Mouse (Mus musculus): ENCODE results near the gene Tmem59.

Tmem59 gene

DNA sequence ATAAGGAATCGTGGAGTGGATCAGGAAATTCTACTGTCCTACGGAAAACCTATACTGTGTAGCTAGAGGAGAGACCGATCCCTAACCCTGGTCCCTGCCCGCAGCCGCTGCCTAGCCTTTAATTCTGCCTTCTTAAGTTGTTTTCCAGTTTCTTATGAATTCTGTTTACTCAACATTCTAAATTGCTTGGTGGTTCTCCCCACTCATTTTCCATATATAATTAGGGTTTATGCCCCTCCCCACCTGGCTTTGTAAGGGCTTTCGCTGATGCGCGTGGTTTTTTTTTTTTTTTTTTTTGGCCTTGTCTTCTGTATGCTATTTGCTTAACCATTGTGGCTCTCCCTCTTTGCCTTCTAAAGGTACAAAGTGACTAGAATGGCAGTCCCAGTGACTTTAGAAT lies 1.4 kb downstream of the Tmem59 start:
- peak; percentile 12 for DNase-seq (ENCODE audit: low read depth, low spot score)

DNA sequence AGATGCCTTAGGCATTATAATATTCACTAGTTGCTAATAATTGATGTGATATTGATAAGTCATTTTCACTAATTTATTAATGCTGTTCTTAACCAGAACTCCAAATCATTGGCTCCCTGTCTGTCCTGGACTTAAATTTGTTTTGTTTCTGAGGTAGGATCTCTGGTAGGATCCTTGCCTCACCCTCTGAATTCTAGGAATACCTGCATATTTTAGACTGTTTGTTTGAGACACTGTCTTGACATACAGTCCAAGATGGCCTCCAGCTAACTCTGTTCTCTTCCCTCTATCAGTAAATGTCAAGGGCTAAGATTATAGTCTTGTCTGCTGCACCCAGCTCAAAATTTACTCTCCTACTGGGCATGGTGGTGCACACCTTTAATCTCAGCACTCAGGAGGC lies 2.5 kb downstream of the Tmem59 start:
- no peak for DNase-seq (ENCODE audit: low read depth, low spot score)

DNA sequence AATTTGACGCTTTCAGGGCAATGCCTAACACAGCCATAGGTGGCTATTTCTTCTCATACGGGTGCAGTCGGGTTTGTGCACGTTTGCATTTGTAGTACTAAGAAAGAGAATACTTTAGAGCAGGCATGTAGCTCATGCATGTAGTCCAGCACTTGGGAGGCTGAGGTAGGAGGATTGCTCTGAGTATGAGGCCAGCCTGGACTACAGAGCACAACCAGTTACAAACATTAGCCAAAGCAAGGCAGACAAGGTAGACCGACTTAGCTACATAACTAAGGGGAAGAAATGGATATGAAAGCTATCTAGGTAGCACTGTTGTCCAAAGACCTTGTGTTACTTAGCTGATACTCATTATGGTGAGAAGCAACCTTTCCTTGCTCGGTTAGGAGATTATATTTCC lies 3.7 kb downstream of the Tmem59 start:
- DNase-seq (ENCODE audit: low read depth, low spot score), result no peak

DNA sequence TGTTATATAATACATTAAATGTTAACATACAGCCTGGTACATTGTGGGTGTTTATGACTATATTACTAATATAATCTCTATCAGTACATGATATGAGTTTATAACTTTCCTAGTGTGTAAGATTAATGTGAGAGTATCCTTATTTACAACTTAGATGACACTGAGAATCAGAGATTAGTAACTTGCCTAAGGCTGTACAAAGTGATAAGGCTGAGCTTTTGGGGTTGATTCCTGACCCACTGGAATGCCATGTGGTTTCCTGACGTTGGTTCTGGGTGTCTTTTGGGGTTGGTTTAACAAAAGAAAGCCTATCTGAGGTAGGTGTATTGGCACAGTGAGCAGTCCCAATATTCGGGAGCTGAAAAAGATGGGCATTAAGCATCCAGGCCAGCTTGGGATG lies 4.6 kb downstream of the Tmem59 start:
- no peak for DNase-seq (ENCODE audit: low read depth, low spot score)

DNA sequence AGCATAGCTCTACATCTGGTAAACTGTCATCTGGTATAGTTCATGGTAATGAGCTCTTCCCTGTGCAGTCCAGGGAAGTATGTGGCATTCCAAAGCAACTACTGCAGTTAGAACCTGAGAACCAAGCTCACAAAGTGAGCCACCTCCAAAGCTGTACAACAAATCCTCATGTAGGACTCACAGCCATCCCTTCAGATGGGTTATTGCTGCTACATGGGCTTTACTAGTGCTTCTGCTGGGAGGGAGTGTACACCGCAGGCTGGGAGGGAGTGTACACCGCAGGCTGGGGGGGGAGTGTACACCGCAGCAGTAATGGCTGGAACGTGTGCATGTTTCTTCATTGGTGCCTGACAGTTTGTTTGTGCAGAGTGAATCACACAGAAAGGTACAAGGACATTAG lies 5.0 kb downstream of the Tmem59 start:
- DNase-seq (ENCODE audit: low read depth, low spot score), result no peak

DNA sequence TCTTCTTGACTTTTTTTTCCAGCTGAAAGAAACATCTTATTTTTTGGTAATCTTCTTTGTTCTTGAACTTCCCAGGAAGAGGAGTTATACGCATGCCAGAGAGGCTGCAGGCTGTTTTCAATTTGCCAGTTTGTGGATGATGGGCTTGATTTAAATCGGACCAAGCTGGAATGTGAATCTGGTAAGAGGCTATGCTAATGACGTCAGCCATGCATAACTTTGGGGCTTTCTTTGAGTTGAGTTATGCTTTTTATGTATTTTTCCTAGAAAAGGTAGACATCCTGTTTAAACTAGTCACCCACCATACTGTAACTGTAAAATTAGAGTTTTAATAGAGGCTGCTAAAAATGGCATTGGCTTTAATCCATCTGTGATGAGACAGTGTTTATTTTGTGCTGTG lies 7.5 kb downstream of the Tmem59 start:
- DNase-seq (ENCODE audit: low read depth, low spot score), result no peak

DNA sequence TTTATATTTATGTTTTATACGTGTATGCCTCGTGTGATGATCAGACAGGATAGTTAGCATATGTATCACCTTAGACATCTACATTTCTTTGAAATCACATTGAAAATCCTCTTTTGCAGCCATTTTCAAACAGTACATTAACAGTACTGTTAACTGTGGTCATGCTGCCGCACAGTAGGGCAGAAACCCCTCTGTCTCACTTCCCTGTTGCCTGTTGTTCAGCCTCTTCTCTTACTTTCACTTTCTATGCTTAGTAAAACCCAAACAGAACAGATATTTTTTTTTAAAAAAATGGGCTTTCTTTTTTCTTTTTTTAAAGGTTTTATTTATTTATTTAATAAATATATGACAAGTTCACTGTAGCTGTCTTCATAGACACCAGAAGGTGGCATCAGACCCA lies 15.6 kb downstream of the Tmem59 start:
- no peak for DNase-seq (ENCODE audit: low read depth, low spot score)

DNA sequence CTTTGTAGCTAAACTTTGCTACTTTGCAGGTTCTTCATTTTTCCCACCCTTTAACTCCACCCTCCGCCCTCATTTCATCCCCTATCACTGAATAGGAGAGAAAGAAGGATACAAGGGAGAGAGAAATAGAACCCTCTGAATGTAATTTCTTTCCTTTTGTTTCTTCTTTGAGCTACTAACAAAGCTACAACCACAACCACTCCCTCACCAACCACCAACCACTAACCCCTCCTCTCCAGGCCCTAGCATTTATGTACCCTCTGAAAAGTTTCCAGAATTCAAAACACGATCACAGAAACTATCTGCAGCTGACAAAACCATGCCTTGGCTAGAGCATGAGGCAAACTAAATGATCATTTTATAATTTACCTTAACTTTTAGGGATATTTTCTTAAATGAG lies 18.3 kb downstream of the Tmem59 start:
- no peak for DNase-seq (ENCODE audit: low read depth, low spot score)

DNA sequence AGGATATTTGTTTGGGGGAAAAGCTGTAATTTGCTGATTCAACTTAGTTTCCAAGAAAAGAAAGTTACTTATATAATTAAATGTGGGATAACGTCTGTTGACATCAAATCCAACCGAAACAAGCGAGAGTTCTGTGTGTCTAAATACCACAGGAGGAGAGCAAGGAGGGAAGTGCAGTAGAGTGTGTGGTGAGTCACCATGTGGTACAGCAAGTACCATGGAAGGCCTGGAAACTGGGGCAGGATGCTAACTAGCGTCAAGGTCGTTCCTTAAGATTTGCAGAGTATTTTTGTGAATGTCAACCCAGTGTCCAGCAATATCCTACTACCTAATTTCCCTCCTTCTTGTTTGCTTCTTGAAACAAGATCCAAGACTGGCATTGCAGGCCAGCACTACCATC lies 19.9 kb downstream of the Tmem59 start:
- peak; percentile 70 for DNase-seq (ENCODE audit: low read depth, low spot score)

DNA sequence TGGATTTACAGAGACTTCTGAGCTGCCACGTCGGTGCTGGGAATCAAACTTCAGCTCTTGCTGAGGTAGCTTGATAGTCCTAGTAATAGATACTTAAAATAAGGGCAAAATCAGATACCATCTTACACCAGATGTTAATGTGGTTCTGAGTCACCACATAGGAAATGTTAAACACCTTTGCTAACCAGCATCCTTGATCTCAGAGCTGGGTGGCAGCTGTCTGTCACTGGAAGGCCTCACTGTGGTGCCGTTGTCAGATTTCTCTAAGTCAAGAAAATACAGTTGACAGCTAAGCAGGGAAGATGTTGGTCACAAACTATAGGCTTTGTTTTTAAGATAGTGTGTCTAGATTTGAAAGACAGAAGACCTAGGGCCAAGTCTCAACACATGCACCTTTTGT lies 23.6 kb downstream of the Tmem59 start:
- DNase-seq (ENCODE audit: low read depth, low spot score), result no peak

DNA sequence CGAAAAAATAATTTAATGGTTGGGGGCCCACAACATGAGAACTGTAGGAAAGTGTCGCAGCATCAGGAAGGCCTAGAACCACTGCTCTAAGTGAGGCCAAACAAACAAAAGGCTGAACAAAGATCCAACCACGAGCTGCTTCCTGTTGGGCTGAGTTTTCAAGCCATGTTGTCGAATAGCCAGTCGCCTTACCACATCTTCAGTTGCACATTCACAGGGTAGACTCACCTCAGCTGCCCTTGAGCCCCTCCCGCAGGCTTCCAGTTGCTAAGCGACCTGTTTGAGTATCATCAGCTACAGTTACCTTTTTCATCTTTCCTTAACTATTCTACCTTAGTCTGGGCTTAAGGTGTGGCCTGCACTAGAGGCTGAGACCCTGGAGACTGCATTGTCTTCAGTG lies 24.8 kb downstream of the Tmem59 start:
- no peak for DNase-seq (ENCODE audit: low read depth, low spot score)

DNA sequence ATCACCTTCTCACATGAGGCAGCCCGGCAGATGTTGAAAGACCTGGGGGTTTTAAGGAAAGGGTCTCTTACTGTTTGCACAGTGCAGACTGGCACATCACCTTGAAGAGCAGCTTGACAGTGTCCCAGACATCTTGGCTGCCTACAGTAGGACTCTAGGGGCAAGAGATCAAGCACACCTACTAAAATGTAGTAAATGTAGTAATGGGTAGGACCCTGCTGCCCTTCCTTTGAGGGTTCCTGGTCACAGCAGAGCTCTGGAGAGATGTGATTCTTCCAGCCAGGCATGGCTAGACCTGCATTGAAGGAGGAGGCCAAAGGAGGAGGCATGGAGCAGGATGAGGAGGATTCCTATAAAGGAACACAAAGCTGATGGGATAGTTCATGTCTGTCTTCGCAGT lies 28.8 kb downstream of the Tmem59 start:
- DNase-seq (ENCODE audit: low read depth, low spot score), result no peak

DNA sequence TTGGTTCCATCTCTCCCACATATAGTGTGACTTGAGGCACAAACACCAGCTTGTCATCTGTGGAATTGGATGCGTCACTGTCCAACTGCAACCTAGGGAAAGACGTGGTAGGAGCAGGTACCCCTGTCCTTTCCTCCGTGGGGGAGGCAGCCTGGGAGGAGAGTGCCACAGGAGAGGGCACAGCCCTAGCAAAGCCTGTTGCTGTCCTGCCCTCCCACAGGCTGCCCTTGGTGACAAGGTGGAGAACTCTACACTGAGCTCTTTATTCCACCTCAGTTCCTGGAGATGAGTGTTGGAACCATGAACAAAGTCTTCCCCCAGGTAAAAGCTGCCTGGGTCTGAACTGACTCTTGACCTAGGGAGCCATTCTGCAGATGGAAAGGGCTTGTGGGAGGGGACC lies 30.7 kb downstream of the Tmem59 start, which contains the start of gene Ldlrad1:
Gene Ldlrad1 (plus strand): TSS at position 301 of the 400 bp plus-strand sequence.
- no peak for DNase-seq (ENCODE audit: low read depth, low spot score)

DNA sequence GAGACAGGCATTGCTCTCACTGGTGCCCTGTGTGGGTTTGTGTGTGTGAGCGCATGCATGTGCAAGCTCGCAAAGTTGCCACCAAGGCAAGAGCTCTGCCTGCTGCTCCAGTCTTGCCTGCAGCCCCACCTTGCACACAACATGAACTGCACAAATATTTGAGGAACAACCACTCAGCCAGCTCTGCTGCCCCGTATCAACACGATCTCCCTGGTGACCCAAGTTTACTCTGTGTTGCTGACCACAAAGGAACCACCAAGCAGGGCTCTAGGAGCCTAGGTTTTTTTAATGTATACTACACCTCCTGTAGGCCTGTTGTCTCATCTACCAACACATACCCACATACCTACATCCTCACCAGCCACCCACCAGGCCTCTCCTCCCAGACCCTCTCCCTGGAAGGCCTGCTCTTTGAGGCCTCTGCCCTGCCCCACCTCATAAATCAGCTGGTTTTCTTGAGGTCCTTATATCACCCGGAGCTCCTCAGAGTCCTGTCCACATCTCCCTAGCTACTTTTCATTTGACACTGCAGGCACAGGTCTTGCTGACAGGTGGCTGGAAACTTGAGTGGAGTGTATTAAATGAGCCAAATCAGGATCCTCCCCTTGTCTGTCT lies 32.4 kb downstream of the Tmem59 start:
- DNase-seq (ENCODE audit: low read depth, low spot score), result no peak

DNA sequence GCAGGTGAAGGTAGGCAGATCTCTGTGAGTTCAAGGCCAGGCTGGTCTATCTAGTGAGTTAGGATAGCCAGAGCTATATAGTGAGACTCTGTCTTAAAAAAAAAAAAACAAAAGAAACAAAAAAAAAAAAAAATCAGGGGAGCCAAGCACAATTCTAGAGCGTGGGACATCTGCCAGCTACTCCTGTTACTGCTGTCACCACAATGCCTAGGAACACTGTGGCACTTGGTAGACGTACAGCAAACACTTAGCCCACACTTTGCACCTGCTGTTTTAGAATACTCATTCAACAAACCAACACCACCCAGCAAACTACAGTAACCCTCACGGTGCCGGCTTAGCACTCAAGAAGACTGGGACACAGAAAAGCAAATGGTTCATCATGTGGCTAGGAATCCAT lies 33.3 kb downstream of the Tmem59 start:
- DNase-seq (ENCODE audit: low read depth, low spot score), result peak; percentile 64

DNA sequence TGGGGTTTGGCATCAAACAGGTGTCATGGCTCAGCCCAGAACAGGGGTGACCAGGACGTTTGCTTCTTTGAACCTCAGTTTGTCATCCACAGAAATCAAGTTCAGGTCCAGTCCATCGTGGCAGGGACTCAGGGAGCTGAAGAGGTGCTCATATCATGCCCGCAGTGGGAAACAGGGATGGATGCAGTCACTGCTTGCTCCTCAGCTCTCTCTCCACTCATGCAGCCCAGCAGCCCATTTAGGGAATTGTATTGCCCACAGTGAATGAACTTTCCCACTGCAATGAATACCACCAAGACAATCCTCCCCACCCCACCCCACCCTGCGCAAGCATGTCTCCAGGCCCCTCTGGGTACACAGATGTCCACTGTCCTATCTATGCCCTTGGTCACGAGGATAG lies 33.7 kb downstream of the Tmem59 start:
- DNase-seq (ENCODE audit: low read depth, low spot score), result no peak

DNA sequence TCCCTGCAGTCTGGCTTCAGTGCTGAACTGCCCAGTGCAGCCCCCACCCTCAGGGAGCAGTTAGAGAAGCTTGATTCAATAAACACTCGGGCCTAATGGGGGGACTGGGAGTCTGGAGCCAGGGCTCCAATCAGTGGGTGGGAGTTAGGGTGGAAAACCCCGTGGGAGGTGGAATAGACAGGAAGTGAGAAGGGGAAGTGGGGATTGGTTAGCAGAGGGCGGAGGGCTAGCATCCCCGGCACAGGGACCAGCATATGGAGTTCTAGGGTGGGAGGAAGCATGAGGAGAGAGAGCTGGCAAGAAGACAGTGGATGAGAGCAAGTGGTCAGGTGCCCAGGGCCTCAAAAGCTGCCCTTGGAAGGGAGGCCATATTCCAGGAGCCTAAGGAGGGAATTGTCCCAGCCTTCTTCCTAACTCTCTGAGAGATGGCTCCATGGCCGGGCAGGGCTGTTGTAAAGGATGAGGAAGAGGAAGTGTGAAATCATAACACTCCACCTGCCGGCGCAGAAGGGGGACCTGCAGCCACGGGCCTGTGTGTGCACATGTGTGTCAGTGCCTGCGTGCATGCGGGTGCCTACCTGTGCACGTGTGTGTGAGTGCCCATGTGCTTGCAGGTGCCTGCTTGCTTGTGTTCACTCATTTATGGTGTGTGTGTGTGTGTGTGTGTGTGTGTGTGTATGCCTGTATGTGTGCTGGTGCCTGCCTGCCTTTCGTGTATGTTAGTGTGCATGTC lies 35.2 kb downstream of the Tmem59 start:
- DNase-seq (ENCODE audit: low read depth, low spot score), result no peak

DNA sequence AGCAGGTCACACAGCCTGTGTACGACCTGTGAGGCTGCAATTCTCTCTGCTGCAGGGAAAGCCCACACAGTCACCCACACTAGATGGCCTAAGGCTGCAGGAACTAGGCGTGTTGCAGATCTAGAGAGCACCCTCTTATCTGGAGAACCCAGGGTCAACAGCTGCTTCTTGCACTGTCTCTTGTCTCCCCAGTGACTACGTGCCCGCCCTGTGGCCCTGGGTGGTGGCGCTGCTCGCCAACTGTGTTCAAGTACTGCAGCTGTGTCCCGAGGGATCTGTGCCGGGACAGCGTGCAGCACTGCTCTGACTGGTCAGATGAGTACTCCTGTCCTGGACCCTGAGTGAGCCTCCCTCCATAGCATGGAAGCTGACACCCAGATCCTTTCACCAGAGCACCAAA lies 39.4 kb downstream of the Tmem59 start:
- no peak for DNase-seq (ENCODE audit: low read depth, low spot score)

DNA sequence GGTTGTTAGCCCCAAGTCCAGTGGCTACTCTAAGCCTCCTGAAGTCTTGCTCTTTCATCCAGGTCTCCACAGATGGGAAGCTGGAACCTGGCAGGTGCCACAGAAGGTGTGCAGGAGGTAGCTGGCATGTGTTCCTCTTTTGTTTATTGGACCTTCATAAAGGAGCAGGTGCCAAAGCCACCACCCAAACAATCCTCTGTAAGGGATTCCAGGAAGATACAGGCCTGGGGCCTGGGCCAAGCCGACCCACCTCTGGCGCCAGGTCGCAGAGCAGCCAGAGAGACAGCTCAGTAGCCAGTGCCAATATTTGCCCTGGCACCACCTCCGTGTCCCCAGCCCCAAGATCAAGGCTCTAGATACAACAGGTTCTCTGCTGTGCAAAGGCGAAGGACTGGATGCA lies 43.3 kb downstream of the Tmem59 start:
- DNase-seq (ENCODE audit: low read depth, low spot score), result no peak

DNA sequence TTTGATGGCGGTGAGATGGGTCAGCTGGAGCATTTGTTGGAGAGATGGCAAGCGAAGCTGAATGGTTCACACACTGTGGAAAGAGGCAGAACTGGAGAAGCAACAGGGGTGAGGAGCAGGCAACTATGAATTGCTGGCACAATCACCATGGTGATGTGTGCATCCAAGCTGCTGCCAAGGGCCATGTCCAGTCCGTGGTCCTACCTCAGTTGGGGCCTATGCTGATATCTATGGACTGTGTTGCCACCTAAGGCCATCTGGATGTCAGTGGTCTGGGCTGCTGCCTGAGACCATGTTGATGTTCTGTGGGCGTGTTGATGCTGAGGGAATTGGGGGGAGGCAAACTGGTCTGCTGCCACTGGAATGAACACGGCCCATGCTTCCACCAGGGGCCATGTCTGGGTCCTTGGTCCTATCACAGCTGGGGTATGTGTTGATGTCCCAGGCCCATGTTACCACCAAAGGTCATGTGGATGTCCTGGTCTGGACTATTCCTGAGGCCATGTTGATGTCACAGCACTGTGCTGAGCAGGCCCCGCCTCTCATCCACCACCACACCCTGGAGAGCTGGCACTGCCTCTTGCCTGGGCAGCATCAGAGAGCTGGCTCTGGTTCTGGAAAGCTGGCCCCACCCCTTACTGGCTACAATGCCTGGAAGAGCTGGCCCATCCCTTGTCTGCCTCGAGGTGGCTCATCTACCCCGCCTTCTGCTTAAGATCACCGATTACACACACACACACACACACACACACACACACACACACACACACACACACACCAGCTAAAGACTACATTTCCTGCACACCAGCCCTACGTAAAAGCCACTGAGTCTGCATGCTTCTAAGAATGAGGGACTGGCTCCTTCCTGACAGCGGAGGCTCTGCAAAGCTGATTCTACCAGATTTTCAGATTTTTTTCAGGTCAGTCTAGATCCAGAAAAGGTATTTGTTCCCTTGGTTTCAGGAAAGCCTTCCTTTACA lies 45.3 kb downstream of the Tmem59 start:
- DNase-seq (ENCODE audit: low read depth, low spot score), result peak; percentile 62

DNA sequence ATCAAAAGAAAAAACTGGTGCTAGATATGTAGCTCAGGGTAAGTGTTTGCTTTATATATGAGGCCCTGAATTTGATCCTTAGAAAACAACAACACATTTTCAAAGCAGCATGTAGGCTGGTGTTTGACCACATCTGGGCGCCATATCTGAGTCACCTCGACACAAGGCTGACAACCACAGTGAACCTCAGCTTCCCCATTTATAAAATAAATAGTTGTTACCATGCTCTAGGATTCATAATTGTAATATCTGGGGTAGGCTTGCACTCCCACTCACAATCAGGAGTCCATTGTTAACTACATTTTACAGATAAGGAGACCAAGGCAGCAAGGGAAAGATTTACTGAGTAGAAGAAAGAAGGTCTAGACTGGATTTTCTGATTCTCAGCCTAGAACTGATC lies 48.1 kb downstream of the Tmem59 start:
- no peak for DNase-seq (ENCODE audit: low read depth, low spot score)

DNA sequence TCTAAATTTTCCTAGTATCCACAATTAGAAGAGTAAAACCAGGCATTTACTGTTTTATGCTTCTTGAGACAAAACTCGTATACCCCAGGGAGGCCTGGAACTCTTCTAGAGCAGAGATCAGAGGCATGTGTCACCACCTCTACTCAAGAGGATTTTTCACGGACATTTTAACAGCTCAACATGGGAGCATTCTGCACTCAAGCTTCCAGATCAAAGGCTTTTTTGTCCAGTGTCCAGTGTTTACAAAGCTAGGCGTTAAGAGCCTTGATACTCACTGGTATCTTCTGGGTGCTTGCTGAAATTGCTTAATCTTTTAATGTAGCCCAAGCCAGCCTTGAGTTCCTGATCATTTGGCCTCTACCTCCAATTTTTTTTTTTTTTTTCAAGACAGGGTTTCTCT lies 54.0 kb downstream of the Tmem59 start:
- DNase-seq (ENCODE audit: low read depth, low spot score), result no peak

Measured in brain, adult 2 months (tissue).